Mouse (Mus musculus) midbrain, embryonic 11.5 days (tissue): ENCODE measurements at regions not wholly inside any gene's neighbourhood (a gene's known extent, or its start where the extent isn't known, plus 50 kb on each side); places are given as distances from the start of the nearest gene placed in this dataset.
A peak's percentile ranks its signal among the peaks of the same experiment; 100 is the strongest.
"Not testable (repeated sequence)": the region's sequence is repeated elsewhere in the genome, so short reads cannot be mapped to it uniquely, and the experiment has no call there.

ENCODE experiments used
- ATAC-seq: fragments of 200-750 bp; cut with Nextera tagmentation; 2 replicates; pipeline ENCODE4 v1.8.0; 2017; ENCODE audit warnings: moderate TSS enrichment, moderate library complexity; ENCODE audit not compliant: low FRiP score
- DNase-seq: peaks from one replicate; pipeline ENCODE4 v3.0.0; 2015; ENCODE audit warnings: low spot score; ENCODE audit errors: missing footprints
- H3K27ac ChIP-seq: fragments of 300-500 bp; sonication (generic); 2 replicates; pipeline ENCODE4 v1.5.1; 2014; ENCODE audit warnings: low read depth, low read length
- H3K27me3 ChIP-seq: fragments of 300-500 bp; sonication (generic); 2 replicates; pipeline ENCODE4 v1.6.1; 2014; ENCODE audit warnings: mild to moderate bottlenecking, low read length, moderate library complexity, mixed read lengths; ENCODE audit not compliant: control insufficient read depth, insufficient read depth
- H3K36me3 ChIP-seq: fragments of 300-500 bp; sonication (generic); 2 replicates; pipeline ENCODE4 v1.6.1; 2014; ENCODE audit warnings: mild to moderate bottlenecking, low read length, moderate library complexity, mixed read lengths; ENCODE audit not compliant: control insufficient read depth, insufficient read depth
- H3K4me1 ChIP-seq: fragments of 300-500 bp; sonication (generic); 2 replicates; pipeline ENCODE4 v1.6.1; 2014; ENCODE audit warnings: low read length; ENCODE audit not compliant: control insufficient read depth, insufficient read depth
- H3K4me2 ChIP-seq: fragments of 300-500 bp; sonication (generic); 2 replicates; pipeline ENCODE4 v1.6.1; 2014; ENCODE audit warnings: mild to moderate bottlenecking, moderate library complexity
- H3K4me3 ChIP-seq: fragments of 300-500 bp; sonication (generic); 2 replicates; pipeline ENCODE4 v1.5.1; 2014; ENCODE audit warnings: low read depth, low read length
- H3K9ac ChIP-seq: fragments of 300-500 bp; sonication (generic); 2 replicates; pipeline ENCODE4 v1.6.1; 2014; ENCODE audit warnings: low read length
- H3K9me3 ChIP-seq: fragments of 300-500 bp; sonication (generic); 2 replicates; pipeline ENCODE4 v1.6.1; 2016; ENCODE audit warnings: low read length; ENCODE audit not compliant: control insufficient read depth
- WGBS: fragments of 180-500 bp; shearing (Covaris S2); extraction: QIAGEN DNeasy Blood & Tissue Kit; methylation state at CpG from one replicate; pipeline ENCODE4 v1.1.7; 2014; 5-methylcytosine and 5-hydroxymethylcytosine counted together

DNA sequence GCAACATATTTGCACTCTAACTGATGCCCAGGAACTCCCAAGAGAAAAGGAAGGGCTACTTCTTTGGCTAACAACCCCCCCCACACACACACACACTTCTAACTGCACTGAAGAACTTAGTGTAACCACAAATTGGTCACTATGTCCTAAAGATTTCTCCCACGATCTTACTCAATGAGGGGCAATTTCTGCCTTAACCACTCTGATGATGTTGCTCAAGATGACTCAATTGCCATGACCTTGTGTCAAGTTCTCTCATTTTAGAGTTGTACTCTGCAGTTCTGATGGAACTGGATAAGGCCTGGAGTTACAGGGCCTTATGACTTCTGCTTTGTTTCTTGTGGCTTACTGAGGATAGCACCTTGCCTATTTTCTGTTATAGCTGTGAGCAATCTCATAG, 81.7 kb downstream of the Sem1 start:
- 88% methylated on average over 1 of the region's 1 CpGs for WGBS
- no peak for DNase-seq
- H3K9me3 ChIP-seq = no peaks in the 10 kb centered on the region

DNA sequence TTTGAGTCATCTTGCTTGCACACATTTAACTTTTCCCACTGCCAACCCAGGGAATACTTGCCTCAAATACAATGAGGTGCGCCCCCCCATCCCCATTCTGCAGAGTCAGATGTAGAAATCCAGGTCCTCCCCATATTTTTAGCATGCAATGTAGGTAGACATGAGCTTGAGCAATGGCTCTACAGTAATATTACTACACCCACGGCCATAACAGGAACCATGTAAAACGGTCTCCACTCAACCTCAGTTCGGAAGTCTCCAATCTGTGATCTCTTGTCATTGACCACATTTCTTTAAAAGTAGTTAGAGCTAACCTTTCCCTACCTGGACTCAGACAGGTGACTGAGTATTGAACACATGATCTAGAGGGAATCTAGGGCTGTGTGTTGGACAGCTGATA, 82.1 kb downstream of the Sem1 start:
- 87% methylated on average over 4 of the region's 4 CpGs for WGBS
- Histone ChIP-seq H3K9me3 (no peaks in the 10 kb centered on the region), H3K27ac (no peak overlapping the region), H3K4me2 (no peak overlapping the region), H3K4me1 (no peaks in the 10 kb centered on the region), H3K27me3 (no peaks in the 10 kb centered on the region), H3K4me3 (no peak overlapping the region), H3K36me3 (no peaks in the 10 kb centered on the region), H3K9ac (no peak overlapping the region)
- no peak for ATAC-seq
- no peak for DNase-seq

More for the DNA sequence above, 81.7 kb downstream of the Sem1 start:
- H3K27me3 ChIP-seq = no peaks in the 10 kb centered on the region
- no peaks in the 10 kb centered on the region for H3K4me1 ChIP-seq
- no peak overlapping the region for H3K4me3 ChIP-seq
- H3K4me2 ChIP-seq = no peak overlapping the region
- ATAC-seq = no peak
- no peaks in the 10 kb centered on the region for H3K36me3 ChIP-seq
- H3K9ac ChIP-seq = no peak overlapping the region
- H3K27ac ChIP-seq = no peak overlapping the region

DNA sequence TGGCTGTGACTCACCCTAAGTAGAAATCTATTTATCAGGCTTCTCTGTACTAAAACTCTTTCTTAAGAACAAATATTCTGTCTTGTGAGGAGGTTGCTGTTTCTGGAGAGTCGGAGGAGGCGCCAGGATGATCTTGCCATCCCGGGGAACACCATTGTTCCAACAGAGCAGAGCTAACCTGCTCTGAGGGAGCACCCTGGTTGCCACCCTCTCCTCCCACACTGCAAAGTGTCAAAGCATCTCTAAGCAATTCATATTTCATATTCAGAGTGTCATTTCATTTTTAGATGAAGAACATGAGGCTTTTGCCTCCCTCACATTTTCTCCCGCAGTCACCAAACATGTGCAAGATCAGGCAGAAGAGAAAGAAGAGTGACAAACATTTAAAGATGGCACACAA, 90.3 kb downstream of the Sem1 start:
- 91% methylated on average over 4 of the region's 4 CpGs for WGBS
- H3K27ac ChIP-seq = no peak overlapping the region
- no peaks in the 10 kb centered on the region for H3K36me3 ChIP-seq
- no peak overlapping the region for H3K9ac ChIP-seq
- H3K4me3 ChIP-seq = no peak overlapping the region
- H3K27me3 ChIP-seq = no peaks in the 10 kb centered on the region
- ATAC-seq = no peak
- no peaks in the 10 kb centered on the region for H3K9me3 ChIP-seq
- DNase-seq = no peak
- no peaks in the 10 kb centered on the region for H3K4me1 ChIP-seq
- H3K4me2 ChIP-seq = no peak overlapping the region

DNA sequence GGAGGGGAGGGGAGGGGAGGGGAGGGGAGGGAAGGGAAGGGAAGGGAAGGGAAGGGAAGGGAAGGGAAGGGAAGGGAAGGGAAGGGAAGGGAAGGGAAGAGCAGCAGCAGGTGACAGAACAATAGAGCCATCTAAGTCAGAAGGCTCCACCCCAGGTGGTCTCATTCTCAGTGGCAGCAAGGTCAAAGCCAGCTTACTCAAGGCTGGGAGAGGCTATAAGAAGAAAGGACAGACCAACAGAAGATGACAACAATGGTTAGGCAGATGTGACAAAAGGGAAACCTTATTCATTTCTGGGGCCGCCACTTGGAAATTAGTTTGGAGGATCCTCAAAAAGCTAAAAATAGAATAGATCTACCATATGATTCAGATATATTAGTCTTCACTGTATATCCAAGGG, 96.9 kb downstream of the Sem1 start:
- WGBS = 88% methylated on average over 1 of the region's 1 CpGs
- peak; percentile 33 for DNase-seq
- not testable (repeated sequence) for H3K4me2 ChIP-seq

DNA sequence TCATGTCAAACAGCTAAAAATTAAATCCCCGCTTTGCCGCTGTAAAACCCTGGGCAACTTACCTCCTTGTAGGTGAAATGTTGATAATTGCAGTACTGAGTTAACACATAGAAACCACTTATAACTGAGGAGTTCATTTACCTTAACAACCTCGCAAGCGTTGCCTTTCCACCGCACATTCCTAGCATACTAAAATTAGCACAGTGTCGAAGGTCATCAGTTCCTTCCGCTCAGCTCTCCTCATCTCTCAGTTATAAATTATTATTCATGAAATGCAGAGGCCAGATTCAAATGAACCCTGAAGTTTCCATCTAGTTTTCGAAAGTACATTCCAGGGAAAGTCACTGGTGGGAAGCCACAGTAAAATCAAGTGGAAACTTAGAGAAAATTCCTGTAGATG, 108.1 kb downstream of the Sem1 start:
- ATAC-seq = no peak
- H3K4me2 ChIP-seq = no peak overlapping the region
- H3K27me3 ChIP-seq = no peaks in the 10 kb centered on the region
- H3K9me3 ChIP-seq = no peaks in the 10 kb centered on the region
- no peak overlapping the region for H3K4me3 ChIP-seq
- H3K27ac ChIP-seq = no peak overlapping the region
- WGBS = 75% methylated on average over 8 of the region's 8 CpGs
- no peak overlapping the region for H3K9ac ChIP-seq
- no peaks in the 10 kb centered on the region for H3K4me1 ChIP-seq
- no peaks in the 10 kb centered on the region for H3K36me3 ChIP-seq
- no peak for DNase-seq

More for the DNA sequence above, 96.9 kb downstream of the Sem1 start:
- H3K27ac ChIP-seq, H3K9me3 ChIP-seq, ATAC-seq, H3K27me3 ChIP-seq, H3K9ac ChIP-seq, H3K36me3 ChIP-seq, H3K4me1 ChIP-seq, H3K4me3 ChIP-seq: not testable (repeated sequence)

DNA sequence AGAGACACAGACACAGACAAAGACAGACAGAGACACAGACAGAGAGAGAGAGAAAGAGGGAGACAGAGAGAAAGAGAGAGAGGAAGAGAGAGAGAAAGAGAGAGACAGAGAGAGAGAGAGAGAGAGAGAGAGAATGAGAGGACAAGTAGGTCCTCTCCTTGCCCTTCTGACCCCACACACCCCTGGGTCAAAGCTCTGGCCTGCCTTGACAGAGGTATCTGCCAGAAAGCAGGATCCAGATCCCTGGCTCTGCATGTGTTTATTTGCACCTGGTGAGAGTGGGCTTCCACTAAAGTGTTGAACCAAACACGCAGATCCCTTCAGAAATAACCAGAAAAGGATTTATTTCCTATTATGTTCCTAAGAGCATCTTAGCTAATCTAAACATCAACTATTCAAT, 110.9 kb downstream of the Sem1 start:
- 27% methylated on average over 1 of the region's 1 CpGs for WGBS
- no peak overlapping the region for H3K27ac ChIP-seq
- DNase-seq (no peak), ATAC-seq (no peak)
- H3K27me3 ChIP-seq = no peaks in the 10 kb centered on the region
- no peak overlapping the region for H3K4me2 ChIP-seq
- no peaks in the 10 kb centered on the region for H3K9me3 ChIP-seq
- H3K36me3 ChIP-seq = no peaks in the 10 kb centered on the region
- H3K9ac ChIP-seq = no peak overlapping the region
- no peak overlapping the region for H3K4me3 ChIP-seq
- peaks cover 14% of the 10 kb centered on the region for H3K4me1 ChIP-seq

DNA sequence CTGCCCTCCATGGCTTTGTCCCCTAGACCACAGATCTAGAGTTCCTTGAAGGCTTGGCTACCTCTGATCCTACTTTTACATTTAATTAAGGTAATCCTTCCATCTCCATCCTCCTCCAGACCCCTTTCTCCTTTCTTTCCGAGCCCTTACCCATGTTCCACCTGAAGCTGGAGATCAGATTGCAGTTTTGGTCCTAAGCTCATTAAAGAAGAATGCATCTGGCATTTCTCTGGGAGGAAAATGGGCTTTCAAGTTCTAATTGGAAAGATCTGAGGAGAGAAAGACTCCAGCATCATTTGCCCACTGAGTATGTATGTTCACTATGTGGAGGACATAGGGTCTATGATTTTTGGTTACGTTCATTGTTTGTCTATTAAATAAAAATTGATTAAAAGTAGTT, 112.2 kb downstream of the Sem1 start:
- Histone ChIP-seq H3K4me2 (no peak overlapping the region), H3K4me1 (peaks cover 14% of the 10 kb centered on the region), H3K27me3 (no peaks in the 10 kb centered on the region), H3K4me3 (no peak overlapping the region), H3K9ac (no peak overlapping the region), H3K27ac (no peak overlapping the region), H3K9me3 (no peaks in the 10 kb centered on the region), H3K36me3 (no peaks in the 10 kb centered on the region)
- WGBS = 53% methylated on average over 2 of the region's 2 CpGs
- no peak for DNase-seq
- ATAC-seq = no peak

DNA sequence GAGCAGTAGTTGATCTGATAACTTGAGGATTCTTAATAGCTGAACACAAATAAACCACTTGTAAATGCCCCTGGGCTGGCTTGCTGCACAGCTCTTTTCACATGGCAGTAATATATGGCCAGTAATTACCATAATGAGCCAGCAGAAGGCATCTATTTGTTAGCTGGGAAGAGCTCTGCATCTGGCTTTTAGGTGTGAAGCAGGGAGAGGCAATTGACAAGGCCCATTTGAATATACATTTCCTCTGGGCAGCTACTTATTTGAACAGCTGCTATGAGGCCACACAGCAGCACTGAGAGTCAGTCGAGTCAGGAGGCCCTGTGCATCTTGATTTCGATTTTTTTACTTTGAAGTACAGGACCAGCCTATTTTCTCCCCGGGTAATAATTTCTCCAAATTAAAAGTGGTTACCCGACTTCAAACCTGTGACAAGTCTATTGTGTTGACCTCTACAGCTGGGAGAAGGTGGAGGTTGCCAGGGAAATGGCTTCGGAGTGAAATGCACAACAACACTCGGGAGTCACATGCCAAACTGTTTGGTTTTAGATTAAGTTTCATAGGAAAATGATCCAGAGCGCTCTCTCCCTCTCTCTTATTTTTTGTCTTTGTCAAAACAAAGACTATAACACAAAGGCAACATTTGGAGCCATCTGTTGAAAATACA, 114.5 kb downstream of the Sem1 start:
- no peak for DNase-seq
- H3K4me1 ChIP-seq = peaks cover 21% of the 10 kb centered on the region
- H3K27me3 ChIP-seq = no peaks in the 10 kb centered on the region
- 27% methylated on average over 7 of the region's 7 CpGs for WGBS
- no peak overlapping the region for H3K9ac ChIP-seq
- H3K9me3 ChIP-seq = no peaks in the 10 kb centered on the region
- no peak overlapping the region for H3K4me2 ChIP-seq
- no peaks in the 10 kb centered on the region for H3K36me3 ChIP-seq
- peak; percentile 82 for ATAC-seq
- no peak overlapping the region for H3K27ac ChIP-seq
- no peak overlapping the region for H3K4me3 ChIP-seq

DNA sequence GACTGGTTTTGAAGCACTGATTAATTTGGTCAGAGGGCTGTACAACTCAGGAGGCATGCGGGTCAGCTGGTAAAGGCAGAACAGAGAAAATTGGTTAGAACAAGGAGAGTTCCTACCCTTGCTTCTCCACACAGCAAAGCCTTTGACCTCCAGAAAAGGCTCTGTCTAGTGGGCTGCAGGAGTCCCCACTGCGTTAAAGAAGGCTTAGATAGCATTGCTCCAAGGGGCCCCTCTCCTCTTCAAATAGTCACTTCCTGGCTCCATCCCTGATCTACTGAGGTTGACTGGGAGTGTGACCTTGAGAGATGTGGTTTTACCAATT, 118.6 kb downstream of the Sem1 start:
- Histone ChIP-seq H3K27me3 (no peaks in the 10 kb centered on the region), H3K27ac (no peak overlapping the region), H3K9ac (no peak overlapping the region), H3K4me3 (no peak overlapping the region), H3K36me3 (no peaks in the 10 kb centered on the region), H3K9me3 (no peaks in the 10 kb centered on the region), H3K4me1 (peaks cover 22% of the 10 kb centered on the region), H3K4me2 (peak overlapping the region; percentile 25)
- DNase-seq (no peak), ATAC-seq (peak; percentile 58)
- WGBS = 3% methylated on average over 2 of the region's 2 CpGs
